Mouse (Mus musculus): Measurements from ENCODE around the gene RPS10-NUDT3.

The RPS10-NUDT3 gene

GRCm38 (mm10) chr17:27555512-27556172 is 79.4 kb downstream of the RPS10-NUDT3 start:
- peak; percentile 78 to 87 for DNase-seq (ENCODE audit: inconsistent age in 2 of 2, low spot score in 1 of 2)

GRCm38 (mm10) chr17:27555075-27555511 is 79.9 kb downstream of the RPS10-NUDT3 start:
- peak; percentile 55 to 60 for DNase-seq (ENCODE audit: inconsistent age in 2 of 2, low spot score in 1 of 2)

GRCm38 (mm10) chr17:27554062-27554960 is 80.7 kb downstream of the RPS10-NUDT3 start:
- DNase-seq (ENCODE audit: inconsistent age in 2 of 2, low spot score in 1 of 2) = no peak

GRCm38 (mm10) chr17:27552215-27553201 is 82.5 kb downstream of the RPS10-NUDT3 start:
- no peak for DNase-seq (ENCODE audit: inconsistent age in 2 of 2, low spot score in 1 of 2)

- DNase-seq (ENCODE audit: inconsistent age in 2 of 2, low spot score in 1 of 2) = no peak
Measured at GRCm38 (mm10) chr17:27551393-27551940, 83.6 kb downstream of the RPS10-NUDT3 start.

- peak in 1 of 2 experiments; percentile 53 for DNase-seq (ENCODE audit: inconsistent age in 2 of 2, low spot score in 1 of 2)
Measured at GRCm38 (mm10) chr17:27549234-27549633, 85.8 kb downstream of the RPS10-NUDT3 start.

GRCm38 (mm10) chr17:27547253-27547868 is 87.7 kb downstream of the RPS10-NUDT3 start:
- DNase-seq (ENCODE audit: inconsistent age in 2 of 2, low spot score in 1 of 2) = peak; percentile 88 to 92

- no peak for DNase-seq (ENCODE audit: inconsistent age in 2 of 2, low spot score in 1 of 2)
Measured at GRCm38 (mm10) chr17:27546574-27547085, 88.4 kb downstream of the RPS10-NUDT3 start.

- DNase-seq (ENCODE audit: inconsistent age in 2 of 2, low spot score in 1 of 2) = no peak
Measured at GRCm38 (mm10) chr17:27545991-27546390, 89.0 kb downstream of the RPS10-NUDT3 start.

GRCm38 (mm10) chr17:27544551-27544950 is 90.5 kb downstream of the RPS10-NUDT3 start:
- no peak for DNase-seq (ENCODE audit: inconsistent age in 2 of 2, low spot score in 1 of 2)

GRCm38 (mm10) chr17:27541984-27542383 is 93.0 kb downstream of the RPS10-NUDT3 start:
- DNase-seq (ENCODE audit: inconsistent age in 2 of 2, low spot score in 1 of 2) = no peak

GRCm38 (mm10) chr17:27541261-27541660 is 93.8 kb downstream of the RPS10-NUDT3 start:
- no peak for DNase-seq (ENCODE audit: inconsistent age in 2 of 2, low spot score in 1 of 2)

GRCm38 (mm10) chr17:27534718-27535117 is 100.3 kb downstream of the RPS10-NUDT3 start:
- peak; percentile 85 to 97 for DNase-seq (ENCODE audit: inconsistent age in 2 of 2, low spot score in 1 of 2)

GRCm38 (mm10) chr17:27533354-27533753 is 101.7 kb downstream of the RPS10-NUDT3 start:
- DNase-seq (ENCODE audit: inconsistent age in 2 of 2, low spot score in 1 of 2) = no peak

GRCm38 (mm10) chr17:27532095-27532494 is 102.9 kb downstream of the RPS10-NUDT3 start:
- peak; percentile 66 to 84 for DNase-seq (ENCODE audit: inconsistent age in 2 of 2, low spot score in 1 of 2)

Data from adrenal gland, adult (tissue).